Mouse (Mus musculus): ENCODE results near the gene Filip1l. TPM values are rescaled to one million over a fixed set of nuclear protein-coding genes. Genes with fewer than 3 reads are reported as not detected.
A peak's percentile ranks its signal among the peaks of the same experiment; 100 is the strongest.

The Filip1l gene
- total RNA-seq, 2 experiments from 2014 or later = 2.9 to 4.0 TPM

GRCm38 (mm10) chr16:57573831-57574230 lies 220.9 kb downstream of the Filip1l start:
- no peak for DNase-seq

- DNase-seq = no peak
Measured at GRCm38 (mm10) chr16:57575764-57576388, 223.0 kb downstream of the Filip1l start.

GRCm38 (mm10) chr16:57577519-57577918 lies 224.6 kb downstream of the Filip1l start:
- no peak for DNase-seq

GRCm38 (mm10) chr16:57580041-57580440 lies 227.1 kb downstream of the Filip1l start:
- DNase-seq = no peak

GRCm38 (mm10) chr16:57582008-57582407 lies 229.1 kb downstream of the Filip1l start:
- DNase-seq = no peak

GRCm38 (mm10) chr16:57585201-57585600 lies 232.3 kb downstream of the Filip1l start:
- DNase-seq = no peak

GRCm38 (mm10) chr16:57593422-57594157 lies 240.7 kb downstream of the Filip1l start:
- DNase-seq = peak in 1 of 2 experiments; percentile 4

GRCm38 (mm10) chr16:57597295-57597957 lies 244.5 kb downstream of the Filip1l start:
- DNase-seq = no peak

- DNase-seq = no peak
Measured at GRCm38 (mm10) chr16:57601031-57601430, 248.1 kb downstream of the Filip1l start.

- peak; percentile 72 to 77 for DNase-seq
Measured at GRCm38 (mm10) chr16:57606444-57607227, 253.7 kb downstream of the Filip1l start, which contains the start of gene Cmss1. Gene Cmss1 (minus strand): TSS chr16:57606864.

GRCm38 (mm10) chr16:57611768-57612167 lies 258.9 kb downstream of the Filip1l start:
- no peak for DNase-seq

Other genes with a start within 250 kb of the Filip1l start
- gene Tomm70a, start 231.4 kb upstream of the Filip1l start, total RNA-seq (2021) = 100 to 1,000 TPM in 1 of 2 experiments, 10 to 100 TPM in 1; 98.6 to 101 TPM
- 10 to 100 TPM; 13.0 to 13.8 TPM for gene Nit2, start 185.8 kb upstream of the Filip1l start, total RNA-seq (2021)
- gene Tbc1d23, start 121.6 kb upstream of the Filip1l start, total RNA-seq (2021) = 10 to 100 TPM; 43.6 to 52.4 TPM
- gene Tmem30c, start 60.2 kb upstream of the Filip1l start, total RNA-seq (2021) = under 1 TPM; 0.32 to 0.40 TPM

All from layer of hippocampus, postnatal 36 days (tissue).